Mouse (Mus musculus) CH12.LX (cell line): ENCODE results near the gene B4galt3. TPM values are rescaled to one million over a fixed set of nuclear protein-coding genes. Genes with fewer than 3 reads are reported as not detected.

Source experiments
- DNase-seq: peaks from one replicate; pipeline ENCODE4 v3.0.0-alpha.2; 2013; ENCODE audit errors: extremely low read depth
- H3K27ac ChIP-seq: 2 replicates; pipeline ENCODE4 v1.5.1; 2012; ENCODE audit warnings: low read depth, mild to moderate bottlenecking, control low read depth, moderate library complexity; ENCODE audit not compliant: insufficient read depth
- H3K27me3 ChIP-seq: replicated peaks from 2 replicates; pipeline ENCODE3; 2012; ENCODE audit warnings: inconsistent platforms
- H3K36me3 ChIP-seq, 2 experiments: replicated peaks in 1 of 2; 2 replicates each; pipeline versions ENCODE3 to v1.6.1; 2012; ENCODE audit warnings: inconsistent platforms in 1 of 2, low read length in 1 of 2, mild to moderate bottlenecking in 1 of 2, mixed read lengths in 1 of 2, moderate library complexity in 1 of 2; ENCODE audit not compliant: control insufficient read depth in 1 of 2, insufficient read depth in 1 of 2
- H3K4me1 ChIP-seq, 2 experiments: 2 replicates each; pipeline ENCODE4 v1.6.1; 2012; ENCODE audit warnings: inconsistent platforms in 1 of 2, moderate library complexity in 1 of 2; ENCODE audit not compliant: insufficient read depth in 2 of 2, control insufficient read depth in 1 of 2
- H3K4me2 ChIP-seq: 2 replicates; pipeline ENCODE4 v1.6.1; 2012; ENCODE audit warnings: low read depth, mild to moderate bottlenecking, control low read depth; ENCODE audit not compliant: poor library complexity, insufficient read depth, severe bottlenecking
- H3K4me3 ChIP-seq, 3 experiments: fragments of 150-350 bp in 1 of 3; sonication (generic) in 1 of 3; replicated peaks in 1 of 3; 2 replicates each; pipeline versions ENCODE3 to v1.5.1; 2011 to 2012; ENCODE audit warnings: low read depth in 2 of 3, low read length in 2 of 3, mild to moderate bottlenecking in 2 of 3, moderate library complexity in 2 of 3, control low read depth in 1 of 3, improper control_type of control experiment in 1 of 3, inconsistent platforms in 1 of 3, mixed read lengths in 1 of 3; ENCODE audit not compliant: poor library complexity in 1 of 3
- H3K79me2 ChIP-seq: replicated peaks from 2 replicates; pipeline ENCODE4 v1.6.1; 2012; ENCODE audit warnings: mild to moderate bottlenecking, moderate library complexity; ENCODE audit not compliant: control insufficient read depth, poor library complexity, insufficient read depth, severe bottlenecking; ENCODE audit errors: extremely low read depth
- H3K9ac ChIP-seq: 2 replicates; pipeline ENCODE4 v1.6.1; 2012; ENCODE audit warnings: low read depth, mild to moderate bottlenecking, control low read depth, moderate library complexity; ENCODE audit not compliant: insufficient read depth
- H3K9me3 ChIP-seq: replicated peaks from 2 replicates; pipeline ENCODE3; 2012; ENCODE audit warnings: low read length, inconsistent platforms, mixed read lengths
- CHD1 ChIP-seq: IDR thresholded peaks from 2 replicates; pipeline ENCODE4 v1.6.1; 2012; ENCODE audit warnings: low read depth, low read length, improper control_type of control experiment, inconsistent platforms
- CHD2 ChIP-seq: IDR thresholded peaks from 2 replicates; pipeline ENCODE4 v1.6.1; 2011; ENCODE audit warnings: low read length, improper control_type of control experiment
- ELF1 ChIP-seq: IDR thresholded peaks from 2 replicates; pipeline ENCODE4 v1.6.1; 2014; ENCODE audit warnings: low read depth, mild to moderate bottlenecking, inconsistent platforms, low read length, improper control_type of control experiment
- EP300 ChIP-seq: IDR thresholded peaks from 2 replicates; pipeline ENCODE4 v1.6.1; 2011; ENCODE audit warnings: low read length, improper control_type of control experiment
- GABPA ChIP-seq: IDR thresholded peaks from 2 replicates; pipeline ENCODE4 v1.6.1; 2012; ENCODE audit warnings: low read depth, low read length, improper control_type of control experiment, inconsistent platforms; ENCODE audit not compliant: insufficient replicate concordance
- JUND ChIP-seq: conservative IDR thresholded peaks from 2 replicates; pipeline ENCODE4 v1.6.1; 2011; ENCODE audit warnings: low read depth, low read length, improper control_type of control experiment
- MAX ChIP-seq: IDR thresholded peaks from 2 replicates; pipeline ENCODE4 v1.6.1; 2011; ENCODE audit warnings: low read length, improper control_type of control experiment
- MEF2A ChIP-seq: IDR thresholded peaks from 2 replicates; pipeline ENCODE4 v1.6.1; 2014; ENCODE audit warnings: low read depth, mild to moderate bottlenecking, inconsistent platforms, low read length, improper control_type of control experiment, borderline replicate concordance
- MYC ChIP-seq: IDR thresholded peaks from 2 replicates; pipeline ENCODE4 v1.6.1; 2011; ENCODE audit warnings: low read depth, mild to moderate bottlenecking, improper control_type of control experiment, low read length
- NELFE ChIP-seq: IDR thresholded peaks from 2 replicates; pipeline ENCODE4 v1.6.1; 2011; ENCODE audit warnings: low read depth, low read length, improper control_type of control experiment
- NRF1 ChIP-seq: IDR thresholded peaks from 2 replicates; pipeline ENCODE4 v1.6.1; 2014; ENCODE audit warnings: low read depth, mild to moderate bottlenecking, inconsistent platforms, low read length, improper control_type of control experiment, moderate library complexity
- POLR2A ChIP-seq: IDR thresholded peaks from 2 replicates; pipeline ENCODE4 v1.6.1; 2011; ENCODE audit warnings: low read depth, mild to moderate bottlenecking, improper control_type of control experiment, low read length
- POLR2AphosphoS2 ChIP-seq: IDR thresholded peaks from 2 replicates; pipeline ENCODE4 v1.6.1; 2011; ENCODE audit warnings: low read depth, low read length, improper control_type of control experiment
- SMC3 ChIP-seq: IDR thresholded peaks from 2 replicates; pipeline ENCODE4 v1.6.1; 2011; ENCODE audit warnings: low read depth, low read length, improper control_type of control experiment
- UBTF ChIP-seq: IDR thresholded peaks from 2 replicates; pipeline ENCODE4 v1.6.1; 2012; ENCODE audit warnings: low read depth, mild to moderate bottlenecking, inconsistent platforms, low read length, improper control_type of control experiment, moderate library complexity
- USF2 ChIP-seq: conservative IDR thresholded peaks from 2 replicates; pipeline ENCODE4 v1.6.1; 2011; ENCODE audit warnings: low read depth, low read length, improper control_type of control experiment
- ZMIZ1 ChIP-seq: IDR thresholded peaks from 2 replicates; pipeline ENCODE4 v1.6.1; 2012; ENCODE audit warnings: low read depth, mild to moderate bottlenecking, inconsistent platforms, low read length, improper control_type of control experiment
- ZNF384 ChIP-seq: IDR thresholded peaks from 2 replicates; pipeline ENCODE4 v1.6.1; 2012; ENCODE audit warnings: low read depth, low read length, improper control_type of control experiment, inconsistent platforms
- dilution Hi-C: fragments of 300-500 bp; cut with MboI; formaldehyde crosslinking; loops from 2 replicates; pipeline ENCODE4 v1.14.3; 2020; ENCODE audit warnings: low sequenced_read_pairs; ENCODE audit not compliant: extremely low pct_unique_long_range_greater_than_20kb, extremely low pct_ligation_motif_present
- in situ Hi-C: fragments of 300-500 bp; cut with MboI; formaldehyde crosslinking; loops from 3 replicates; pipeline ENCODE4 v1.14.3; 2019; ENCODE audit warnings: low sequenced_read_pairs, low pct_ligation_motif_present, low pct_unique_long_range_greater_than_20kb, mixed read lengths
- polyA plus RNA-seq: library from polyadenylated mRNA; unstranded; fragments of >175 nt; gene quantifications from 2 replicates; pipeline ENCODE4 v1.2.1, GENCODE M21; 2012; ENCODE audit warnings: low read depth; ENCODE audit not compliant: insufficient read length
- total RNA-seq, 2 experiments: library from RNA; depleted of rRNA; stranded (reverse); fragments of 300-350 nt in 1 of 2; fragments of >200 nt in 1 of 2; gene quantifications; 2 replicates each; pipeline ENCODE4 v1.2.3; 2012 to 2014

Gene B4galt3
- total and polyA plus RNA-seq, 3 experiments = 19.3 to 27.8 (median 23.1) TPM

DNA sequence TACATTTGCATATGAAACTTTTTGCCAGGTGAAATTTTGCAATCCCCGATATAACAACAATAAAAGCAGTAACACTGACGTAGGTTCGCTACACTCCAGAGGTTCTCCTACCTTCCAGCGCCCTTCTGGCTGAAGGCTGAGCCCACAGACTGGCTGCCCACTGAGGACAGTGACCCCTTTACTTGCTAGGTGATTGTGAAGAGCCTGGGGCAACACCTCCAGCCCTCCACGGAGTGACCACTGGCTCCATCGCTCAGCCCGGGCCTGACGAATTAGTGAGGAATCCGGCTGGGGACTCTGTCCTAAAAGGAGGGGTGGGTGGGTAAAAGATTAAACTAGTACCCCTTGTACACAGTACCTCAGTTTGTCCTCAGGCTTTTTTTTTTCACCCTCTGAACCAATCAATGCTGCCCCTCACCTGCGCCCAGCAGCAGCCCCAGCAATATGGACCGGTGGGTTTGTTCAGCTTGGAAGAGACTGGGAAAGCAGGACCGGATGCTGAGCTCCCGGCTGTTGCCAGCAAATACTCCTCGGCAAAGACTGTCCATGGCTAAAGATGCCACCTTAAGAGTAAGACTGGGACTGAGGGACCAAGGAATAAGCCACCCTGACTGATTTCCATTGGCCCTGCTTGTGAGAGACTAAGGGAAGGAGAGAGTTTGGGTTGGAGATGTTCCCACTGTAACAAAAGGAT lies 9.0 kb downstream of the B4galt3 start:
- peaks cover 47 to 73% of the 10 kb centered on the region in 2 experiments for H3K36me3 ChIP-seq
- H3K4me3 ChIP-seq = no peak overlapping the region

DNA sequence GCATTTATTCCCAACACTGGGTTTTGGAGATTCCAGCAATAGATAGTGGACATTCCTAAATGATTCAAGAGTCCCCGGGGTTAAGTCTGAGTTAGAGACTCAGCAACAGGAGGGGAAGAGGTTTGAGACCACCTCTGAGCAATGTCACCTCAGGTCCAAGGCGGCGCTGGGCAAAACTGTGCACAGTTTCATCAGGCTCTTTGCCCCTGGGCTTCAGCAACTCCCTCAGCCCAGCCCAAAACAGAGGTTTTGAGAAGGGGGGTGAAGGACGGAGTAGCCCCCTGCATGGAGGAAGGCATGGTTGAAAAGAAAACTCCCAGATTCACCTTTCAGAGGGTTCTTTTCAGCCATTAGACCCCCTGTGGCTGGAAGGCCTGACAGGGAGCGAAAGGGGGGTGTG lies 9.6 kb downstream of the B4galt3 start:
- in situ Hi-C loops (no loop called here), dilution Hi-C loops (no loop called here)
- no peak overlapping the region for H3K9ac ChIP-seq
- H3K9me3 ChIP-seq = no peaks in the 10 kb centered on the region
- DNase-seq = no peak
- TF ChIP-seq MAX (no peak), NRF1 (no peak), SMC3 (no peak), POLR2A (no peak)
- H3K4me2 ChIP-seq = no peak overlapping the region
- no peak overlapping the region for H3K4me3 ChIP-seq
- peaks cover 45 to 72% of the 10 kb centered on the region in 2 experiments for H3K36me3 ChIP-seq
- no peak overlapping the region for H3K27ac ChIP-seq
- H3K4me1 ChIP-seq = peaks cover 0 to 23% of the 10 kb centered on the region in 2 experiments; a peak in 2 of 4 replicates
- H3K79me2 ChIP-seq = no peaks in the 10 kb centered on the region
- no peaks in the 10 kb centered on the region for H3K27me3 ChIP-seq

More for the DNA sequence above, 9.0 kb downstream of the B4galt3 start:
- no peaks in the 10 kb centered on the region for H3K27me3 ChIP-seq
- no peak for DNase-seq
- TF ChIP-seq MEF2A (no peak), JUND (no peak), USF2 (no peak), EP300 (no peak), POLR2AphosphoS2 (no peak), NELFE (no peak), MYC (no peak), ZMIZ1 (no peak), ZNF384 (no peak), ELF1 (no peak), UBTF (no peak), CHD2 (no peak), GABPA (no peak), CHD1 (no peak)
- no peak overlapping the region for H3K27ac ChIP-seq
- no peak overlapping the region for H3K9ac ChIP-seq
- in situ Hi-C loops = no loop called here
- H3K9me3 ChIP-seq = no peaks in the 10 kb centered on the region
- no peak overlapping the region for H3K4me2 ChIP-seq
- peaks cover 0 to 23% of the 10 kb centered on the region in 2 experiments; a peak in 2 of 4 replicates for H3K4me1 ChIP-seq
- H3K79me2 ChIP-seq = no peaks in the 10 kb centered on the region
- dilution Hi-C loops = no loop called here
